9 mouse cellular contexts compared by ENCODE assay signal in genomic region chr11:6680397-6680818, GRCm38 (mm10). TPM values are rescaled to one million over a fixed set of nuclear protein-coding genes. Genes with fewer than 3 reads are reported as not detected.
DNase-seq lines count a peak whose midpoint lies in the region; ATAC-seq and TF ChIP-seq lines count a peak whose summit lies in the region.
"Had no signal": no experiment of that assay in that cellular context is flagged by ENCODE, and none has a peak within 500 bp of the region (broad histone marks: within the 10 kb centered on the region; RNA-seq: fewer than 3 reads in every experiment).

No protein-coding gene starts in this region.

- WGBS in lung, adult 2 months = 4% methylated on average over 10 of the region's 10 CpGs
- whole genome bisulfite sequencing in stomach, embryonic 16.5 days = 15% methylated on average over 10 of the region's 10 CpGs

- H3K4me2 ChIP-seq in stomach, embryonic 16.5 days (ENCODE audit: low read depth, low read length) = peak overlapping the region; percentile 25; the same call in 1 of the 2 replicates

- no peaks in the 10 kb centered on the region for H3K36me3 ChIP-seq in stomach, embryonic 16.5 days (ENCODE audit: control insufficient read depth, insufficient read depth, low read length)

- peaks cover 7% of the 10 kb centered on the region; the same call in 1 of the 2 replicates for H3K4me1 ChIP-seq in lung, adult 2 months (ENCODE audit: control insufficient read depth, insufficient read depth, low read length)
- 0 out of 2 replicates have a peak, but pooled peaks cover 3% of the 10 kb centered on the region for H3K4me1 ChIP-seq in stomach, embryonic 16.5 days (ENCODE audit: control insufficient read depth, insufficient read depth, low read length)

- TF ChIP-seq CTCF in lung, adult 2 months (IDR thresholded peaks at IDR 0.05; ENCODE audit: insufficient read depth, low read length) = no peak

- ATAC-seq in stomach, embryonic 16.5 days (ENCODE audit: insufficient read depth, low FRiP score) = peak; percentile 84

- no peak overlapping the region for H3K4me3 ChIP-seq in lung, adult 2 months (replicated peaks; ENCODE audit: extremely low read depth, low read depth, low read length)
- H3K4me3 ChIP-seq in stomach, embryonic 16.5 days (replicated peaks; ENCODE audit: low read length) = no peak overlapping the region

- no peaks in the 10 kb centered on the region; the same call in 1 of the 2 replicates for H3K9me3 ChIP-seq in stomach, embryonic 16.5 days (replicated peaks; ENCODE audit: control insufficient read depth, low read length)

- DNase-seq in 416B (ENCODE audit: low read depth) = peak; percentile 30
- peak; percentile 77 for DNase-seq in adrenal gland, postnatal 10 days
- DNase-seq in heart, adult 8-10 months (ENCODE audit: low spot score) = peak; percentile 68
- peak; percentile 84 for DNase-seq in kidney, adult 11 months
- peak; percentile 21 for DNase-seq in lung, adult 2 months
- DNase-seq in left cerebral cortex, adult 11 months (ENCODE audit: low spot score) = no peak
- DNase-seq in right cerebral cortex, postnatal 4 days = no peak

- peak overlapping the region; percentile 12 for H3K27ac ChIP-seq in stomach, embryonic 16.5 days (ENCODE audit: low read length)

- TF ChIP-seq POLR2A in lung, adult 2 months (IDR thresholded peaks at IDR 0.05; ENCODE audit: borderline replicate concordance, extremely low read depth, low read depth, low read length) = peak; percentile 38; the same call in 1 of the 2 replicates

- no peaks in the 10 kb centered on the region for H3K27me3 ChIP-seq in stomach, embryonic 16.5 days (ENCODE audit: control insufficient read depth, insufficient read depth, low read length)

- no peak overlapping the region for H3K9ac ChIP-seq in stomach, embryonic 16.5 days (ENCODE audit: low read length)

RNA-seq across cellular contexts. Expression of gene Ramp3, which starts 22.1 kb away (rescaled TPM):
- 1 to 10 TPM; 7.6 to 9.8 TPM for total RNA-seq in adrenal gland, postnatal 10 days (2021)
- total RNA-seq in heart, adult 8-10 months (2022) = 1 to 10 TPM; 4.0 to 5.6 (median 5.5) TPM
- 8.3 and 8.7 TPM in 2 replicates for polyA plus RNA-seq in lung, adult 2 months (2012; rRNA removed)
- polyA plus RNA-seq in stomach, embryonic 16.5 days (2015; fragmentation: Nextera tagmentation; extraction: Ambion mirVana) = 6.0 and 6.4 TPM in 2 replicates

RNA-seq across cellular contexts. Expression of gene Wap, which starts 42.0 kb away (rescaled TPM):
- total RNA-seq in adrenal gland, postnatal 10 days (2021) = not detected
- not detected for total RNA-seq in heart, adult 8-10 months (2022)
- polyA plus RNA-seq in lung, adult 2 months (2012; rRNA removed) = not detected in 2 replicates
- polyA plus RNA-seq in stomach, embryonic 16.5 days (2015; fragmentation: Nextera tagmentation; extraction: Ambion mirVana) = not detected in 2 replicates
- total RNA-seq: adrenal gland, postnatal 4 days had no signal

RNA-seq across cellular contexts. Expression of gene Tbrg4, which starts 54.5 kb away (rescaled TPM):
- 10 to 100 TPM; 86.9 to 95.1 TPM for total RNA-seq in adrenal gland, postnatal 10 days (2021)
- total RNA-seq in heart, adult 8-10 months (2022) = 100 to 1,000 TPM in 3 of 4 experiments, 10 to 100 TPM in 1; 96.9 to 117 (median 106) TPM
- 51.6 and 53.3 TPM in 2 replicates for polyA plus RNA-seq in lung, adult 2 months (2012; rRNA removed)
- 40.4 and 44.0 TPM in 2 replicates for polyA plus RNA-seq in stomach, embryonic 16.5 days (2015; fragmentation: Nextera tagmentation; extraction: Ambion mirVana)

Comparison
In these comparisons a context has a peak if more than half of its experiments do, and no peak if none do; other contexts are left out.
1. DNase-seq: peak in 416B (single experiment), adrenal gland, postnatal 10 days (single experiment), heart, adult 8-10 months (single experiment), kidney, adult 11 months (single experiment) and lung, adult 2 months (single experiment); none in left cerebral cortex, adult 11 months (single experiment) and right cerebral cortex, postnatal 4 days (single experiment).